Mouse (Mus musculus): Measurements from ENCODE around the gene Lpar1. TPM values are rescaled to one million over a fixed set of nuclear protein-coding genes. Genes with fewer than 3 reads are reported as not detected.

Lpar1 gene
- not detected for polyA plus RNA-seq (2017; shearing (Covaris generic))

GRCm38 (mm10) chr4:58553631-58554358, at the start of gene Lpar1:
TSS of gene Lpar1 (minus strand) at chr4:58553898.
- no peak for ATAC-seq

- ATAC-seq: no peak
Measured at GRCm38 (mm10) chr4:58585942-58586341, 32.2 kb upstream of the Lpar1 start.

- ATAC-seq: no peak
Measured at GRCm38 (mm10) chr4:58581191-58581590, 27.5 kb upstream of the Lpar1 start.

- no peak for ATAC-seq
Measured at GRCm38 (mm10) chr4:58580516-58580915, 26.8 kb upstream of the Lpar1 start.

- ATAC-seq: no peak
Measured at GRCm38 (mm10) chr4:58580098-58580497, 26.4 kb upstream of the Lpar1 start.

GRCm38 (mm10) chr4:58578488-58578887, 24.8 kb upstream of the Lpar1 start:
- no peak for ATAC-seq

GRCm38 (mm10) chr4:58577382-58578048, 23.8 kb upstream of the Lpar1 start:
- ATAC-seq: no peak

GRCm38 (mm10) chr4:58575831-58576230, 22.1 kb upstream of the Lpar1 start:
- no peak for ATAC-seq

GRCm38 (mm10) chr4:58574024-58574423, 20.3 kb upstream of the Lpar1 start:
- ATAC-seq: no peak

GRCm38 (mm10) chr4:58572446-58572845, 18.7 kb upstream of the Lpar1 start:
- no peak for ATAC-seq

GRCm38 (mm10) chr4:58571661-58572060, 18.0 kb upstream of the Lpar1 start:
- ATAC-seq: no peak

- no peak for ATAC-seq
Measured at GRCm38 (mm10) chr4:58571232-58571631, 17.5 kb upstream of the Lpar1 start.

GRCm38 (mm10) chr4:58568486-58568885, 14.8 kb upstream of the Lpar1 start:
- no peak for ATAC-seq

- no peak for ATAC-seq
Measured at GRCm38 (mm10) chr4:58562776-58563175, 9.1 kb upstream of the Lpar1 start.

GRCm38 (mm10) chr4:58557001-58557400, 3.3 kb upstream of the Lpar1 start:
- ATAC-seq: no peak

GRCm38 (mm10) chr4:58554359-58554838, 701 bp upstream of the Lpar1 start:
- ATAC-seq: no peak

GRCm38 (mm10) chr4:58552731-58553630, 717 bp downstream of the Lpar1 start:
- ATAC-seq: no peak

- ATAC-seq: no peak
Measured at GRCm38 (mm10) chr4:58552229-58552628, 1.5 kb downstream of the Lpar1 start.

- no peak for ATAC-seq
Measured at GRCm38 (mm10) chr4:58551820-58552219, 1.9 kb downstream of the Lpar1 start.

GRCm38 (mm10) chr4:58547725-58548124, 6.0 kb downstream of the Lpar1 start:
- no peak for ATAC-seq

GRCm38 (mm10) chr4:58547273-58547565, 6.5 kb downstream of the Lpar1 start:
- no peak for ATAC-seq

- no peak for ATAC-seq
Measured at GRCm38 (mm10) chr4:58546441-58547272, 7.0 kb downstream of the Lpar1 start.

All from inflammation-experienced regulatory T-cells, adult 6 months (primary cell).